Mouse (Mus musculus): ENCODE results near the gene Vpreb1. TPM values are rescaled to one million over a fixed set of nuclear protein-coding genes. Genes with fewer than 3 reads are reported as not detected.

The Vpreb1 gene
- polyA plus RNA-seq, 2 experiments, result 1.5 to 2.6 TPM

DNA sequence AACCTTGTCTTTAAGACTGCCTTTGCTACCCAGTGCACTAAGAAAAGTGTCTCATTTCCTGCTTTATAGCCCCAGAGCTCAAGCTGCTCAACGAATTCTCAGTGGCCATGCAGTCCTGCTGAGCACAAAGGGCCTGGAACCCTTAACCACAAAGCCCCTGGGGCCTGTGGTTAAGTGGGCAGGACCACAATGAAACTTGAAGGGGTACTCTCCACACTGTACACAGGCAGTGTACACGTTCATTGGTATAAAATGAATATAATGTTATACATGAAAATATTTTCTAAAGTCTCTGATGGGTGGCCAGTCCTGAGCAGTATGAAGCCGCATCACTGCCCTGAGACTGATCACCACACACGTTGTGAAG lies 25.4 kb upstream of the Vpreb1 start:
- Histone ChIP-seq H3K4me2 (ENCODE audit: low read depth) (peak overlapping the region; percentile 88), H3K27ac (no peak overlapping the region), H3K9me3 (ENCODE audit: control insufficient read depth, low read length) (no peaks in the 10 kb centered on the region), H3K36me3 (replicated peaks; ENCODE audit: control insufficient read depth, insufficient read depth, low read depth) (peaks cover 7% of the 10 kb centered on the region), H3K9ac (replicated peaks) (0 out of 2 replicates have a peak overlapping the region, but pooled peaks have one; percentile 32), H3K4me1 (replicated peaks; ENCODE audit: control insufficient read depth in 2 of 2, insufficient read depth in 2 of 2, low read length in 1 of 2) (peaks cover 6 to 11% of the 10 kb centered on the region in 2 experiments), H3K27me3 (ENCODE audit: control insufficient read depth, insufficient read depth, low read length) (no peaks in the 10 kb centered on the region), H3K4me3 (ENCODE audit: insufficient read depth in 1 of 2, low read depth in 2 of 2, low read length in 2 of 2) (peak overlapping the region in 1 of 2 experiments; percentile 65; a peak in 1 of 4 replicates)
- DNase-seq (ENCODE audit: low read depth in 3 of 3, low spot score in 3 of 3) (no peak), ATAC-seq (ENCODE audit: insufficient read depth) (no peak; the same call in 1 of the 2 replicates)
- WGBS (ENCODE audit: insufficient replicate concordance), result 8% methylated on average over 4 of the region's 4 CpGs
- TF ChIP-seq EP300 (IDR thresholded peaks at IDR 0.05; ENCODE audit: low read depth) (no peak), CTCF (IDR thresholded peaks at IDR 0.05; ENCODE audit: low read depth) (no peak)

DNA sequence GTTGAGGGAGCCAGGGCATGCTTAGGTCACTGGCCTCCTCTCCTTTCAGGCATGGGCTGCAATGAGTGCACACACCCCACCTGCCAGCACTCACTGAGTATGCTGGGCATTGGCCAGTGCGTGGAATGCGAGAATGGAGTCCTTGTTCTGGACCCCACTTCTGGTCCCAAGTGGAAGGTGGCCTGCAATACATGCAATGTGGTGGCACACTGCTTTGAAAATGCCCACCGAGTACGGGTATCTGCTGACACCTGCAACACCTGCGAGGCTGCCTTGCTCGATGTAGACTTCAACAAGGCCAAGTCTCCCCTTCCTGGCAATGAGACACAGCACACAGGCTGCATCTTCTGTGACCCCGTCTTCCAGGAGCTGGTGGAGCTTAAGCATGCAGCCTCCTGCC lies 21.7 kb upstream of the Vpreb1 start:
- Histone ChIP-seq H3K36me3 (replicated peaks; ENCODE audit: control insufficient read depth, insufficient read depth, low read depth) (peaks cover 29% of the 10 kb centered on the region), H3K27me3 (ENCODE audit: control insufficient read depth, insufficient read depth, low read length) (no peaks in the 10 kb centered on the region), H3K27ac (no peak overlapping the region), H3K4me3 (ENCODE audit: insufficient read depth in 1 of 2, low read depth in 2 of 2, low read length in 2 of 2) (no peak overlapping the region), H3K4me2 (ENCODE audit: low read depth) (no peak overlapping the region), H3K4me1 (replicated peaks; ENCODE audit: control insufficient read depth in 2 of 2, insufficient read depth in 2 of 2, low read length in 1 of 2) (peaks cover 6 to 7% of the 10 kb centered on the region in 2 experiments), H3K9ac (replicated peaks) (no peak overlapping the region), H3K9me3 (ENCODE audit: control insufficient read depth, low read length) (no peaks in the 10 kb centered on the region)
- TF ChIP-seq CTCF (IDR thresholded peaks at IDR 0.05; ENCODE audit: low read depth) (no peak), EP300 (IDR thresholded peaks at IDR 0.05; ENCODE audit: low read depth) (no peak)
- no peak for DNase-seq (ENCODE audit: low read depth in 3 of 3, low spot score in 3 of 3)
- 86% methylated on average over 7 of the region's 7 CpGs for WGBS (ENCODE audit: insufficient replicate concordance)
- no peak for ATAC-seq (ENCODE audit: insufficient read depth)

- H3K36me3 ChIP-seq (replicated peaks; ENCODE audit: control insufficient read depth, insufficient read depth, low read depth), result peaks cover 53% of the 10 kb centered on the region
These were observed 17.7 kb upstream of the Vpreb1 start for GRCm38 (mm10) chr16:16888341-16888740.

DNA sequence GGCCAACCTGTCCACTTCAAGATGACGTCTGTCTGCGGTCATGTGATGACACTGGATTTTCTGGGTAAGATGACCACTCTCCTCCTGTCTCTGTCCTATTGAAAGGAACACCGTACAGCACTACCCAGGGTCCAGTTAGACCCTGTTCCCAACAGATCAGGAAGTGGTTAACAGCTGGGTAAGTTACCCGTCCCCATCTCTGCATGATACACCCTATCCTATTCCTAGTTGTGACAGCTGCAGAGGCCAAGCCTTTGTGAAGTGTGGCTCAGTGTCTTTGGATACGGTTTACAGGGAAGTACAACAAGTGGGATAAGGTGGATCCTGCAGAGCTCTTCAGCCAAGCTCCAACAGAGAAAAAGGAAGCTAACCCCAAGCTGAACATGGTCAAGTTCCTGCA lies 8.4 kb upstream of the Vpreb1 start:
- Histone ChIP-seq H3K36me3 (replicated peaks; ENCODE audit: control insufficient read depth, insufficient read depth, low read depth) (peaks cover 51% of the 10 kb centered on the region), H3K4me1 (replicated peaks; ENCODE audit: control insufficient read depth in 2 of 2, insufficient read depth in 2 of 2, low read length in 1 of 2) (no peaks in the 10 kb centered on the region), H3K9me3 (ENCODE audit: control insufficient read depth, low read length) (no peaks in the 10 kb centered on the region), H3K4me2 (ENCODE audit: low read depth) (no peak overlapping the region), H3K27ac (no peak overlapping the region), H3K4me3 (ENCODE audit: insufficient read depth in 1 of 2, low read depth in 2 of 2, low read length in 2 of 2) (no peak overlapping the region), H3K27me3 (ENCODE audit: control insufficient read depth, insufficient read depth, low read length) (no peaks in the 10 kb centered on the region), H3K9ac (replicated peaks) (no peak overlapping the region)
- DNase-seq (ENCODE audit: low read depth in 3 of 3, low spot score in 3 of 3) (no peak), ATAC-seq (ENCODE audit: insufficient read depth) (no peak)
- TF ChIP-seq EP300 (IDR thresholded peaks at IDR 0.05; ENCODE audit: low read depth) (no peak), CTCF (IDR thresholded peaks at IDR 0.05; ENCODE audit: low read depth) (no peak)
- WGBS (ENCODE audit: insufficient replicate concordance), result 68% methylated on average over 5 of the region's 5 CpGs

More at GRCm38 (mm10) chr16:16888341-16888740, 17.7 kb upstream of the Vpreb1 start:
- Histone ChIP-seq H3K27ac (no peak overlapping the region), H3K9ac (replicated peaks) (no peak overlapping the region), H3K4me2 (ENCODE audit: low read depth) (no peak overlapping the region), H3K4me1 (replicated peaks; ENCODE audit: control insufficient read depth in 2 of 2, insufficient read depth in 2 of 2, low read length in 1 of 2) (no peaks in the 10 kb centered on the region), H3K27me3 (ENCODE audit: control insufficient read depth, insufficient read depth, low read length) (no peaks in the 10 kb centered on the region), H3K9me3 (ENCODE audit: control insufficient read depth, low read length) (no peaks in the 10 kb centered on the region), H3K4me3 (ENCODE audit: insufficient read depth in 1 of 2, low read depth in 2 of 2, low read length in 2 of 2) (no peak overlapping the region)
- ATAC-seq (ENCODE audit: insufficient read depth) (no peak), DNase-seq (ENCODE audit: low read depth in 3 of 3, low spot score in 3 of 3) (no peak)
- whole genome bisulfite sequencing (ENCODE audit: insufficient replicate concordance), result 89% methylated on average over 1 of the region's 1 CpGs
- TF ChIP-seq EP300 (IDR thresholded peaks at IDR 0.05; ENCODE audit: low read depth) (no peak), CTCF (IDR thresholded peaks at IDR 0.05; ENCODE audit: low read depth) (no peak)

DNA sequence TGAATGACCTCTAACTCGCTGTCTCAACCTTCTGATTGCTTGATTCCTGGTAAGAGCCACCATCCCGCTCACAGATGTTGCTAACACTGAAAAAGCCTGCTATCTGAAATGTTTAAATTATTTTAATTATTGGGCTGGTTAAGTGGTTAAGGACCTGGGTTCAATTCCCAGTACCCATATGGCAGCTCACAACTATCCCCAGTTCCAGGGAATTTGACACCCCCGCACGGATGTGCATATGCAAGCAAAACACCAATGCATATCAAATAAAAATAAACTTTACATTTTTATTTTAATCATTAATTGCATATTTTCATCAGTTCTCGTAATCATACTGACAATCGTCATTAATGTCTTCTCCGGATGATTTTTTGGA lies 414 bp downstream of the Vpreb1 start:
- Histone ChIP-seq H3K36me3 (replicated peaks; ENCODE audit: control insufficient read depth, insufficient read depth, low read depth) (no peaks in the 10 kb centered on the region), H3K4me1 (replicated peaks; ENCODE audit: control insufficient read depth in 2 of 2, insufficient read depth in 2 of 2, low read length in 1 of 2) (peaks cover 0 to 5% of the 10 kb centered on the region in 2 experiments; a peak in 2 of 4 replicates), H3K4me3 (ENCODE audit: insufficient read depth in 1 of 2, low read depth in 2 of 2, low read length in 2 of 2) (peak overlapping the region; percentile 69 to 97), H3K4me2 (ENCODE audit: low read depth) (peak overlapping the region; percentile 67), H3K27me3 (ENCODE audit: control insufficient read depth, insufficient read depth, low read length) (no peaks in the 10 kb centered on the region), H3K27ac (no peak overlapping the region), H3K9ac (replicated peaks) (peak overlapping the region; percentile 95), H3K9me3 (ENCODE audit: control insufficient read depth, low read length) (no peaks in the 10 kb centered on the region)
- DNase-seq (ENCODE audit: low read depth in 3 of 3, low spot score in 3 of 3) (no peak), ATAC-seq (ENCODE audit: insufficient read depth) (no peak)
- 32% methylated on average over 7 of the region's 7 CpGs for WGBS (ENCODE audit: insufficient replicate concordance)
- TF ChIP-seq EP300 (IDR thresholded peaks at IDR 0.05; ENCODE audit: low read depth) (no peak), CTCF (IDR thresholded peaks at IDR 0.05; ENCODE audit: low read depth) (no peak)

Data from liver, embryonic 14.5 days (tissue).